Mouse (Mus musculus) urinary bladder, adult 18-20 months (tissue): ENCODE results near the gene Cd209b.
A peak's percentile ranks its signal among the peaks of the same experiment; 100 is the strongest.

Experiments used
- DNase-seq, 2 experiments: peaks; one replicate each; pipeline ENCODE4 v3.0.0; 2022; ENCODE audit warnings: low spot score in 2 of 2, mixed read lengths in 2 of 2

Gene Cd209b

GRCm38 (mm10) chr8:3926744-3927143 lies at the start of gene Cd209b:
Gene Cd209b, minus strand, starts transcription at chr8:3926844.
- DNase-seq = no peak

- peak in 1 of 2 experiments; percentile 13 for DNase-seq
Measured at GRCm38 (mm10) chr8:3956037-3956436, 29.4 kb upstream of the Cd209b start.

- no peak for DNase-seq
Measured at GRCm38 (mm10) chr8:3954646-3955045, 28.0 kb upstream of the Cd209b start, which contains the start of gene Cd209c. Gene Cd209c, minus strand, starts transcription at chr8:3954746.

- no peak for DNase-seq
Measured at GRCm38 (mm10) chr8:3940023-3940422, 13.4 kb upstream of the Cd209b start.

GRCm38 (mm10) chr8:3878455-3878854 lies 48.2 kb downstream of the Cd209b start, which contains the start of gene Cd209d:
Gene Cd209d, minus strand, starts transcription at chr8:3878555.
- no peak for DNase-seq

- DNase-seq = no peak
Measured at GRCm38 (mm10) chr8:3876121-3876520, 50.5 kb downstream of the Cd209b start.
